Mouse (Mus musculus) testis, adult 2 months (tissue): ENCODE data around the gene G3bp1.

Experiments used
- CTCF ChIP-seq: fragments of 200-500 bp; IDR thresholded peaks from 2 replicates; pipeline ENCODE4 v1.5.1; 2012; ENCODE audit warnings: low read depth, mild to moderate bottlenecking, inconsistent platforms, low read length, moderate library complexity; ENCODE audit not compliant: control insufficient read depth, insufficient read depth, insufficient replicate concordance
- POLR2A ChIP-seq: fragments of 200-500 bp; IDR thresholded peaks from 2 replicates; pipeline ENCODE4 v1.6.1; 2012; ENCODE audit warnings: low read depth, mild to moderate bottlenecking, inconsistent platforms, low read length, moderate library complexity; ENCODE audit not compliant: control insufficient read depth

GRCm38 (mm10) chr11:55518806-55519674 is 49.6 kb downstream of the G3bp1 start:
- TF ChIP-seq CTCF (peak; percentile 89; the same call in 1 of the 2 replicates), POLR2A (no peak)
